Mouse (Mus musculus) hematopoietic stem cell, adult 5-6 weeks (primary cell): ENCODE measurements around the gene Zfp341. TPM values are rescaled to one million over a fixed set of nuclear protein-coding genes. Genes with fewer than 3 reads are reported as not detected.

Experiments used
- ATAC-seq, 2 experiments: fragments of 125-278 bp in 1 of 2; replicated peaks in 1 of 2; 2 replicates each; pipeline ENCODE4 v1.8.0; 2016 to 2017; ENCODE audit warnings: inconsistent platforms in 2 of 2, mild to moderate bottlenecking in 2 of 2, moderate number of reproducible peaks in 2 of 2, low read depth in 1 of 2, moderate TSS enrichment in 1 of 2; ENCODE audit not compliant: low FRiP score in 2 of 2, poor library complexity in 2 of 2, severe bottlenecking in 2 of 2, insufficient read depth in 1 of 2, low TSS enrichment in 1 of 2
- total RNA-seq: library from RNA; stranded (forward); fragments of 172-1452, 232-1000 nt; gene quantifications from 2 replicates; pipeline ENCODE4 v1.2.3, GENCODE M21; 2017

Zfp341 gene
- total RNA-seq, 1 experiment from 2014 or later, result 0.69 TPM

DNA sequence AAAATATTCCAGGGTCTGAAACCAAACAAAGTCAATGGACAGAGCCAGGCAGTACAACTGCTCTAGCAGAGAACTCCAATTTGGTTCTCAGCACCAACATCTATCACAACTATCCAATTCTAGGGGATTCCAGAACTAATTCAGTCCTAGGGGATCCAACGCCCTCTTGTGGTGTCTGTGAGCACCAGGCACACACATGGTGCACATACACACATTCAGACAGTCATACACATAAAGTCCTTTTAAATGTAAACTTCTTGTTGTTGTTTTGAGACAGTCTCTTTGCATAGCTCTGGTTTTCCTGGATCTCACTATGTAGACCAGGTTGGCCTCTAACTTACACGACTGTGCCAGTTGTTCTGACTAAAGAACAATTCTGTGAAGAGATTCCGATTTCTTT is 37.3 kb downstream of the Zfp341 start:
- ATAC-seq, result no peak

DNA sequence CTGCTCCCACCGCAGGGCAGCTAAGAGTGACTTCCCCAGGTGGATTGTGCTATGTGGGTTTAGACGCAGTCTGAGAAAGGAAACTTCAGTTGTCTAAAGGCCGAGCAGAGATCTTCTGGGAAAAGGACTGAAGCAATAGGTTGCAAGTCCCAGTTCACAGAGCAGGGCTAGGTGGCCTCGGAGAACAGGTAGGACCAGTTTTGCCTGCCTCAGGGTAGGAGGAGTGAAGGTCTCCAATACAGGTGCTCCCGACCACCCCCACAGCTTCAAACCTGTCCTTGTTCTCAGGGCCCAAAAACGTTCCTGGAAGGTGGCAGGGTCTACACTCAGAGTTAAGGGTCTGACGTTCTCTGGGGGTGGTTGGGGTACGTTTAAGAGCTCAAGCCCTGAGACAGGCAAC is 38.3 kb downstream of the Zfp341 start, which contains the start of gene Chmp4b:
TSS of gene Chmp4b (plus strand) at position 343 of the 400 bp plus-strand sequence.
- no peak for ATAC-seq

DNA sequence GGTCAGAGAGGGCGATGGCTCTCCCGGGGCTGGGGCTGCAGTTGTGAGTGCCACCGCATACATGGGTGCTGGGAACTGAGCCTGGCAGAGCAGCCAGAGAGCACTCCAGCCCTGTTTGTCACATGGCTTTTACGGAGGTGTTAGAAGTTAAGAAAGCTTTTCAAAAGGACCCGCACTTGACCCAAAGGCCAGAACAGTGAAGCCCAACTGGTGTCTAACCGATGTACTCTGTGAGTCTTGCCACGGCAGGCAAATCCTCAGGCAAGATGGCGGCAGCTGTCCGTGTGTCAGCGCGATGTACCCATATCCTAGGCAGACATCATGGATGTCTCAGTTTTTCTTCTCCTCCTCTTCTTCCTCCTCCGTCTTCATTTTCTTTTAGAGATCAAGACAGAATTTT is 41.9 kb downstream of the Zfp341 start:
- no peak for ATAC-seq

DNA sequence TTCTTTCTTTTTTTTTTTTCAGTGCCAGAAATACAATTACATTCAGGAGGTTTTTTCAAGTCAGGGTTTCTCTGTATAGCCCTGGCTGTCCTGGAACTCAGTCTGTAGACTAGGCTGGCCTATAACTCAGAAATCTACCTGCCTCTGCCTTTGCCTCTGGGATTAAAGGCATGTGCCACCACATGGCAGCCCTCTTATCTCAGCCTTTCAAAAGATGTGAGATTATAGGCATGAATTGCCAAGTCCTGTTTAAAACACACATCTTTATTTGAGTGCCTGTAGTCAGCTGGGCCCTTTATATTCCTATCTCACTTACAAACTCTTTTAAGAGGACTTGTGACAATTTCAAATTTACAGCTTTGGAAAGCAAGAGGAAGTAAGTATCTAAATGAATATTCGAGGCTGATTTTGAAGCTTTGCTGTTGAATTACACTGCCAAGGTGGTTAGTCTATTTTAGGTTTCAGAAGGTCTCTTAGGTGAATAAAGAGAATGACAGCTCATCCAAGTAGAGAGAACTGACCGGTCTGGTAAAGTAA is 42.8 kb downstream of the Zfp341 start:
- no peak for ATAC-seq

DNA sequence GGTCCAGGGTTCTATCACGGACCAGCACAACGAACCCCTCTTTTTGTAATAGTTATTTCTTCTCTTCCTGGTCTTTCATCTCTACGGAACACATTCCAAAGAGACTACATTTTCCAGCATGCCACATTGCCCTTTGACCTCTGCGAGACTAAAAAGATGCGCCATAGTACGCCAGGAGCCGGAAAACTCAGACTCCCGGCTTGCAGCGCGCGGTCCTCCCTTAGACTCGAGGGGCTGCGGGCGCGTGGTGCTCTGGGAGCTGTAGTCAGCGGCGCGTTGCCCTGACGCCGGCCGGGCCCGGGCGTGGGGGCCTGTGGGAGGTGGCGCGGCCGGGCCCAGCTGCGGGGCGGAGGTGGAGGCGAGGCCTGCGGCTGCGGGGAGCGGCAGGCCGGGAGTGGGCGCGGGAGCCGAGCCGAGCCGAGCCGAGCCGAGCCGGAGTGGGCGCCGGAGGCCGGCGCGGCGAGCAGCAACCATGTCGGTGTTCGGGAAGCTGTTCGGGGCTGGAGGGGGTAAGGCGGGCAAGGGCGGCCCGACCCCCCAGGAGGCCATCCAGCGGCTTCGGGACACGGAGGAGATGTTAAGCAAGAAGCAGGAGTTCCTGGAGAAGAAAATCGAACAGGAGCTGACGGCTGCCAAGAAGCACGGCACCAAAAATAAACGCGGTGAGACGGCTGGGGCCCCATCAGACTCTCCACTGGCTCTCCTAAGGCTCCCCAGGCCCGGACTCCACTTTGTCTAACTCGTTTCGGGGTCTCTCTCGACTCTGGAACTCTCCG is 43.8 kb downstream of the Zfp341 start:
- peak; percentile 86 to 91 for ATAC-seq

DNA sequence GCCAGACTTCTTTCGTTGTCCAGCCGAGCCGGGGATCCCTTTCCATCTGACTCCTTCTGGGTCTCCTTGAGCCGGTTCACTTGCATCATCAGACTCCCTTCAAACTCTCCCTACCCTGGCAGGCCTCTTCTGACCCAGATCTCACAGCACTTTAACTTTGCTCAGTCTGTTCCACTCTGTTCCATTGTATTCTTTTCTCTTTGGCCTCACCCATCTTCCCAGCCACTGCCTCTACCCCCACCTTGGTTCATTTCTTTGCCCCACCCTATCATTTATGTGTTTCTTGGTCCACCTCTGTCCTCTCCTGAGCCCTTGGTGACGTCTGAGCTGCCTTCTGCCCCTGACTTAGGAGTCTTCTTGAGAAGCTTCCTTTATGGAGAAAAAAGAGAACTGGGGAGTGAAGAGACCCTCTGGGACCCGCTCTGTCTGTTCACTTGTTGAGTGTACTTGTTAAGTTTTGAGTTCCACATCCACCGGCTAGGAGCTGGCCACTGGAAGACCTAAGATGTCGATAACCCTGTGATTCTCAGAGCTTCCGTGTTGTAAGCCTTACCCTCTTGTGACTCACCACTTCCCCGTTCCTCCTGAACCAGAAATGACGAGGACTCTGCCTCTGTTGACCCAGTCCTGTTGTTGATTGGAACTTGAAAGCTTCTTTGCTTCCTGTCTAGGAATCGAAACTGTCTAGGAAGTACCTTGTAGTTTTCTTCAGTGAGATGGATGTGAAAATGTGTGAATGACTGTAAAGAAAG is 44.6 kb downstream of the Zfp341 start:
- ATAC-seq, result peak; percentile 81 to 83

DNA sequence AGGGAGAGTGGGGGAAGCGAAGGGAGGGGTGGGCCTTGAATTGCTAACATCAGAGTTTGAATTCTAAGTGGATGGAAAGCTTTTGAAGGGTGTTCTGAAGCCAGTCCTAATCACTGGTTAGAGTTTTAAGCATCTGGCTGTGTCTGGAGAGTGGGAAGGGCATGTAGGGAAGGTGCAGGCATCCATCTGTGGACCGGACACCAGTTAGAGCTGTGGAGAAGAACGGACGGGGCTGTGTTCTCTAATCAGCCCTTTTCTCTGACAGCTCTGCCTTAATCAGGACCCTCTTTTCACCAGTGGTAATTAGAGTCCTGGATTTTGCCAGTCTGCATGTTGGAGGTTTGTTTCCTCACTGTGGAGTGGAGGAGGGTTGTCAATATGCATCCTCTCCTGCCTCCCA is 46.0 kb downstream of the Zfp341 start:
- no peak for ATAC-seq

DNA sequence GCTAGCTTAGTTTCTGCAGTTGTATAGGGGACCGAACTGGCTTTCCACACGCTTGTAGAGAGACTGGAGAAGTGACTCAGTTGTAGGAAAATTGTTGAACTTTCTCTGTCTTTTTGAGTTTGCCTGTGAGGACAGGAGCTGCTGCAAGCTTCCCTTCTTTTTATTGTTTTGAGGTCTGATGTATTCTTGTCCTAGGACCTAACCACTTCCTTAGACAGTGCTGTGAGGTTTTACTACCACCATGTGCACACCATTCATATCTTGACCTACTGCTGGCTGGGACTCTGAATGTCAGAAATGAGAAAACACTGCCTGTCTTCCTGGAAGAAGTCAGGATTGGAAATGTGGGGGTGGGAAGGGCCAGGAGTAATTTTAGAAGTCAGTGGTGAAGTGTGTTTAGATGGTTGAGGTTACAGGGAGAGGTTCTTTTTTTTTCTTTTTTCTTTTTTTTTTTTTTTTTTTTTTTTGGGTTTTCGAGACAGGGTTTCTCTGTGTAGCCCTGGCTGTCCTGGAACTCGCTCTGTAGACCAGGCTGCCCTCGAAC is 46.5 kb downstream of the Zfp341 start:
- 0 out of 4 replicates have a peak, but pooled peaks of 1 of the 2 experiments have one; percentile 8 for ATAC-seq

DNA sequence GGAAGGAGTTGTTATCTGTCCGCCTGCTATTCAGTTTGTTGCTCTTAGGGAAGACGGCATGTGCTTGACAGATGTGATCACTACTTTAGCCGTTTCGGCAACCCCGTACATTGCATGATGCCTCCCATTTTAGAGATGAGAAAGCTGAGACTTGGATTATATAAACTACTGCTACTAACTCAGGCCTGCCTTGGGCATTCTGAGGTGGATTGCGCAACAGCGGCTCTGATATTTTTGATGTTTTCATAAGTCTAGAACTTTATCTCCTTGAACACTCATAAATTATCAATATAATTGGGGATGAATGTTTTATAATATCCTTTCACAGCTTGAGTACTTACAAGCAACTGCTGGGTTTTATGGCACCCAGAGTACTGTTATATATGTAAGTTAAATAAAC is 55.6 kb downstream of the Zfp341 start:
- ATAC-seq, result no peak

DNA sequence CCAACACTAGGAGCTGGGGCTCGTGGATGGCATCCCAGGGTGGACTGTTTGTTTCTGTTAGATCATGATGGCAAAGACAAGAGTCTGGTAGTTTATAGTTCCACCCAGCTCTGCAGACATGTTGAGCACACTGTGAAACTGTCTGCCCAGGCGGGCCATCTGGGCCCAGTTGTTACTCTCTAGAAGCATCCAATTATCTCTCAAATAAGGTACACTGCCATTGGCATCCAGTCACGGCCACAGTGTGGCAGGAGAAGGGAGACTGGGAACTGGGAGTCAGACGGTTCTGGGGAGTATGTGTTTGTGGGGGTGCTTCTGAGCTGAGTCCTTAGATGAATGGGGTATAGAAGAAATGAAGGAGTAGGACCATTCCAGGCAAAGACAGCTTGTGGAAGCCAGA is 57.0 kb downstream of the Zfp341 start:
- ATAC-seq, result no peak

DNA sequence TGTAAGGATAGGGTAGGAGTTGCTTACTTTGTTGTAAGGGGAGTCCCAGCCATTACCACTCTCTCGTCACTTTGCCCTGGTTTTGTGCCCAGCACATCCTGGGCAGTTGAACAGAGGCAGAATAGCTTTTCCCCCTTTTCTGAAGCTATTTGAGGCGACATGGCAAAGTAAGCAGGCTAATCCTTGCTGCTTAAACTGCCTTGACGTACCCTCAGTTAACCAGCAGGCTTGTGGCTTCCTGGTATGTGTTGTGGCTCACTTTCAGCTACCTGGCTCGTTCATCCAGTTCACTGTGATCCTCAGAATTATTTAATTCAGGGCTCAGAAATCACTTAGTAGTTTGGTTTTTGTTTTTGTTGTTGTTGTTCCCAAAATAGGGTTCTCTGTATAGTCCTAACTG is 57.6 kb downstream of the Zfp341 start:
- no peak for ATAC-seq

DNA sequence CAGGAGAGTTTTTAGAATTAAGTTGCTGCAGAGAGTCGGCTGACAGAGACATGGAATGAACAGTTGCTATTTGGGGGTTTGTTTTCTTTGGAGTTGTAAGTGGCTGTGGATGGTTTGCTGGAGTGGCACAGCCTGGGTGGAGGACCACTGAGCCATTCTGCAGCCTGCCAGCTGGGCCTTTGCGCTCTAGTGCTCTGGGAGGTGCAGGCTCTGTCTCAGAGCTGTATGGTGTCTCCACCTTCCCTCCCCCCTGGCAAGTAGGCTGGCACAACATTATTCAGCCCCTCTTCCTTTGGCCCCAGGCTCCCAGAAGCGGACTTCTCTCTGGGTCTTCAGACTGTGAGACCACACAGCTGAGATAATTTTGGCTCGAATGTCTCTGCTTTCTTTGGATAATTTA is 60.9 kb downstream of the Zfp341 start:
- ATAC-seq, result no peak

DNA sequence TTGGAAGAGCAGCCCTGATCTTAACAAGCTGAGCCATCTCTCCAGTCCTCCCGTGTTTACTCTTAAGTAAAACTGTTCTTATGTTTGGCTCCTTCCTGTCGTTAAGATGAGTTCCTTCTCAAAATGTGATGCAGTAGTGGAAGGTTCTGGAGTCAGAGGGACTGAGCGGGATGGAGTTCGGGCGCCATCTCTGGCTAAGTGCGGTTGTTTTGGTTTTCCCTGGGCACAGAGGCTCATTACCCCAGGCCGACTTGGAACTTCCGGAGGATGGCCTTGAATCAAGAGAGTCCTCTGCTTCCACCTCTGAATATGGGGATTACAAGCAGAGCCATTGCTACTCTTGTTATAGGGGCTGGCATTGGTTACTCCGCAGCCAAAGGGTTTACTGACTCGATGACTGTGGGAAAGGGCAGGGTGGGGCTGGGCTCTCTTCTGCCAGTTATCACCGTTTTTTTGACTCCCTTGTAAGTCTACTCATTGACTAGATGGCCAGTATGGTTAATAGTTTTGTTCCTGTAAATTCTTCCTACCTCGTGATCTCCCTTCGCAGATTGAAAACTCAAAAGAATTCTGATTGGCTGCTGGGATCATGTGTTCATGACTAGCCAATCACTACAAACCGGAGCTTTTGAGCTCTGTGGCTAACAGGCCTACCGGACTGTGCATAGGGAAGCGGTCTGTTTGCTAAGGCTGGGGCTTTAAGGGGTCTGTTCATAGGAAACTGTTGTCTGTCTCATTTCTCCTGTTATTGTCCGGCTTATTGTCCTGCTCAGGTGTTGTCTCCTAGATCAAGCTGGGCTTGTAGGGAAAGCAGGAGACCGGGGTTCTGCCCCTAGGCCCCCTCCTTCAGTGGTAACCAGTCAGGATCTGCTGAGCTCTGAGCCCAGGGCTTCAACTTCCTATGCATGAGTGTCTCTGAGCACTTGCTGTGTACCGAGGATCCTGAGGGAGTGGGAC is 63.8 kb downstream of the Zfp341 start:
- peak; percentile 37 to 63; a peak in 3 of 4 replicates for ATAC-seq

DNA sequence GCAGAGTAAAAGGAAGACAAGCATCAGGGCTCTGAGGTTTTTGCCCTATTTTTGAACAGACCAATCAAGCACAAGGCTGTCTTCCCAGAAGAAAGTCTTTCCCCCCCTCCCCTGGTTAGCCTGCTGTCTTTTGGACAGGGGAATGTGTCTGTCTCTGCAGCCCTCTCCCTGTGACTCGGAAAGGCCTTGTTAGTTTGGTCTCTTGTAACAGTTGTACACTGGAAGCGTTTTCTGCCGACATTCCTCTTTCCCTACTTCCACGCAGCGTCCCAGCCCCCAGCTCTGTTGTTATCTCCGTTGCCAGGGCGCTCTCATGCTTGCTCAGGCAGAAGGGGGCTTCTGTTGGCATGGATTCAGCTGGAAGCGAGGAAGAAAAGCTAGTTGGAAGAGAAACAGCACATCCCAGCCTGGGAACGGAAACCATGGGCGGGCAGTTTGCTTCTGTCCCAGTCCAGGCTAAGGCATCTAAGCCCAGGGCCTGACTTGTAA is 64.6 kb downstream of the Zfp341 start:
- ATAC-seq, result no peak

DNA sequence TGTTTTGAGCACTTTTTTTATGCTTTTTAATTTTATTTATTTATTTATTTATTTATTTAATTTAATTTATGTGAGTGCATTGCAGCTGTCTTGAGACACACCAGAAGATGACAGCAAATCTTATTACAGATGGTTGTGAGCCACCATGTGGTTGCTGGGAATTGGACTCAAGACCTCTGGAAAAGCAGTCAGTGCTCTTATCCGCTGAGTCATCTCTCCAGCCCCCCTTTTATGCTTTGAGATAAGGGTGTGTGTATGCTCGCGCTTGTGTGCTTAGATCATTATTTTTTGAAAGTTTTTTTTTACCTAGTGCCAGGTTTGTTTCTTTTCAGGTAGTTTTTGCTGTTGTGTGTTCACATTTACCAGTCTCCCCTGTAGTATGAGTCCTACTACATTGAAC is 65.9 kb downstream of the Zfp341 start:
- no peak for ATAC-seq

DNA sequence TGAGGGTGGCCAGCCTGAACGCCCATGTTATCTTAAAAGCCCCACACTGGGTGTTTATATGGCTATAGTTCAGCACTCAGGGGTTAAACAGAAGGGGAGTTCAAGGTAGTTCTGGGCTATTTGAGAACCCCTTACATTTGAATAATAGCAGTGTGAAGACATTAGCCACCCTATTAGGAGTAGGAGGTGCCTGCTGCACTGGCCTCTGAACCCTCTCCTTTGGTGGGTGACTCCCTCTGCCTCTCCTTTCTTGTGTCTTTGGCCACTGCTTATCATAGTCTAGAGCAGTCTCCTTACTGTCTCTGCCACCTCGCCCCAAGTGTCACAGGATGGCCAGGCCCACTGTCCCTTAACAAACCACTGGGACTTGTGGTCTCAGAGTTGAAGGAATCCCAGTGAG is 67.2 kb downstream of the Zfp341 start:
- no peak for ATAC-seq

DNA sequence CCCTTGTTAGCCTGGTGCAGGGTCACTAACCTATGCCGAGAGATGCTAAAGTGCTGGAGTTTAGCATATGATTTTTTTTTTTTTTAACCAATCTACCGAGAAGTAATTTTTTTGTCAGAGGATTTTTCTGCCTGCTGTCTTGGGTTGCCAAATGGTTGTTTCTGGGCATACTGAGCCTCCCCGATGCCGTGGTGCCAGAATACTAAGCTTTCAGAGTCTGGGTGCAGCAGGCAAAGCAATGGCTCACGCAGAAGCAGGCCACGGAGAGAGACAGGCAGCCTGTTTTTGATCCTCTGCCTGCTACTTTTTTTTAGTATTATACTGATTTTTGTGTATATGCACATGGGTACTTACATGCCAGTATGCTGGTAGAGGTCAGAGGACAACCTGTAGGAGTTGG is 67.8 kb downstream of the Zfp341 start:
- ATAC-seq, result no peak
